Mouse (Mus musculus) left cerebral cortex, adult 11 months (tissue): ENCODE data around the gene Kcnk6.

Experiments
- DNase-seq: peaks from one replicate; pipeline ENCODE4 v3.0.0; 2022; ENCODE audit warnings: low spot score

The Kcnk6 gene

DNA sequence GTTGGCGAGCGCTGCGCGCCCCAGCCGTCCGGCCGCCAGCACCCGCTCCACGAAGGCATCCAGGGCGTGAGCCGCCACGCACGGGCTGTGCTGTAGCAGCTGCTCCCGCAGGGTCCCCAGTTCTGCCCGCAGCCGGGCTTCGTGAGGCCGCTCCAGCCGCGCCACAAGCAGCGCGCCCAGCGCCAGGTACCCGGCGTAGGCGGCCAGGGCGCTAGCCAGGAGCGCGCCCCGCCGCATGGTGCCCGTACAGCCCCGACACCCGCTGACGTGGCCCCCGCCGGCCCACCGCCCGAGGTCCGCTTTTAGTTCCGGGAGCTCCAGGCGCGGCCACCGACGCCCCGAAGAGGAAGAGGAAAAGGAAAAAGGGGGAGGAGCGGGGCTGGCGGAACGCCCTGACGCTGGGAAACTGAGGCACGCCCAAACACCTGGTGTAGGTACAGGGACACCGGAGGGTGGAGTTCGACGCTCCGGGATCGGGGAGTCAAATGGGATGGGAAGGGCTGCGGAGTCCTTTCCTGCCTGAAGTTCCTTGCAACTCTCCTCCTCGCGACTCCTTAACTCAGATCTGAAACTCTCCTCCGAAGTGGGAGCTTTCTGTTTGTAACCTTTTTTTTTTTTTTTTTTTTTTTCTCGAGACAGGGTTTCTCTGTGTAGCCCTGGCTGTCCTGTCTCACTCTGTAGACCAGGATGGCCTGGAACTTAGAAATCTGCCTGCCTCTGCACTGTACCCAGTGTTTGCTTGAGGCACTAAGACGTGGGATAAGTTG lies at the start of gene Kcnk6:
Gene Kcnk6, minus strand, starts transcription at position 269 of the 767 bp plus-strand sequence.
- no peak for DNase-seq

DNA sequence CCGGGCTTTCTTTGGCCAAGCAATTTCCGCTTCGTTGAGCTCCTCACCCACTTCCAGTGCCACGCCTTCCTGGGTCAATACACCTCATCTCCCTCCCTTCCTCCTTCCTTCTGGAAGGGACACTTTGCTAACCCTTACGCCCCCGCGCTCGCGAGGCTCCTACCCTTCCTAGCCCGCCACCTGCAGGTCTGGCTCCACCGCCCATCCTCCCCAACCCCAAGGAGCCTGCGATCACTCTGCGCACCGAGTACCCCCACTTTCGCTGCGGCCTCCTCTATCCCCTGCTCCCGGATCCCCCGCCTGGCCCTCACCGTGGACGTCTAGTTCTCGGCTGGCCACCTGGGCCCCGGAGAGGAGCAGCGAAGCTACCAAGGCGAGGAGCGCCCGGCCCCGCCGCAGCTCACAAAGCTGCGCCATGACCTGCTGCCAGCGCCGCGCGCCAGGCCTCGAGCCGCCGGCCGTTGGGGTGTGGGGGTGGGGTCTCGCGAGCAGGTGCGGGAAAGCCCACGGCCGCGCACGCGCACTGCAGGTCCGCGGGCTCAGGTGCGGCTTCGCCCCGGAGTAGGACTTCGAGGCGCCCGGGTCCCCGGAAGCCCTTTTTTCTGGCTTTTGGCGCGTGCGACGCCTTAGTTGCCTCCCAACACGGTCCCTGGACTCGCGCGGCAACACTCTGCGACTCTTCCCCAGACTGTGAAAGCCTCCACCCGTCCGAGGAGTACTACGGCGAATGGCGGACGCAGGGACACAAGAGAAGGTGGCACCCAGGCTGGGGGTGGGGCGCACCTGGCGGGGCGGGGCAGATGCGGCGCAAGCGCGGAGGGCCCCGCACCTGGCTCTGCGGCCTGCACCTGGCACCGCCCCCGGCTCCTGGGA lies 49.1 kb upstream of the Kcnk6 start, which contains the start of gene Spint2:
Gene Spint2, minus strand, starts transcription at position 712 of the 873 bp plus-strand sequence.
- no peak for DNase-seq

GRCm38 (mm10) chr7:29280801-29281200 lies 48.5 kb upstream of the Kcnk6 start:
- DNase-seq, result no peak

DNA sequence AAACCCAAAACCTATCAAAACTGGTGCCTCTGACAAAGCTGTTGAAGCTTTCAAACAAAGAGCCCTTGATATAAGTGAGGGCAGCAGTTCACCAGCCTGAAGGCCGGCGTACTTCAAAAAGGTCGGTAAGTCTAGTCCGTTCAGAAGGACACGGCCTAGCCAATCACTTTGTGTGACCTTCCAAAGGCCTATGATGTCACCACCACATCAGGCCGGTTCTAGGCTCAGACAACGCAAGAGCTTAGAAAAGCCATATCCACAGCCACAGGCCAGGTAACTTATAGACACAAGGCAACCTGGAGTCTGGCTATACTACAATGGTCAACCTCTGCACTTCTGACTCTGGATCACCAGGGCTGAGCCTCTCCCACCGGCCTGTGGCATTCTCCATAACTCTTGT lies 47.6 kb upstream of the Kcnk6 start:
- DNase-seq, result no peak

- DNase-seq, result no peak
Measured at GRCm38 (mm10) chr7:29279261-29279660, 46.9 kb upstream of the Kcnk6 start.

DNA sequence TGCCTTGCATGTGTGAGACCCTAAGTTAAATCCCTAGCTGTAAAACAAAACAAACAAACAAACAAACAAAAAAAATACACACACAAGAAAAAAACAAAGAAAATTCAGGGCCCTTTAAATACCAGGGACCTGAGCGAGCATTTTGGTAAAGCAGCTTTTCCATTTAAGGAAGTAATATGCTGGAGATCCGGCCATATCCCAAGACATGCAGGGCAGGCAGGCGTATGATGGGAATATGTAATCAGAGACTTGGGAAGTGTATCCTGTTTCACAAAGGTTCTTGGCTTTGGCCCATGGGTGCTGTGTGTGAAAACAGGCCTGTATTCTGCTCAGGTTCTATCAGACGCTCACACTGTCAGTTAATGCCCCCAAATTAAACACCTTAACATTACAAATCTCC lies 45.2 kb upstream of the Kcnk6 start:
- DNase-seq, result no peak

DNA sequence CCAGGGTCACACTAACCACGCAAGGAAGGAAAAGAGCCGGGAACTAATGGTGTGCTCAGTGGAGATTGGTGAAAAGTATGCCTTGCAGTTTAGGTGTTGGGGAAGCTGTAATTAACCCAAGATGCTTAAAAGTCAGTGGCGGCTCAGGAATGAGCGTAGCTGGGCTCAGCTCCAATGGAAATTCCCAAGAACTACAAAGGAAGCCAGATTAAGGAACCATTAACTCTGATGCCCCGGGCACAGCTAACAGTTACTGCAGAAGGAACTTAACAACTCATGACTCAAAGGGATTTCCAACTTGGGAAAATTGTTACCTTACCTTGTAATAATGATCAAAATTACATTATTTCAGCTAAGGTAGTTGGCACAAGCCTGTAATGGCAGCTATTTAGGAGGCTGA lies 44.4 kb upstream of the Kcnk6 start:
- DNase-seq, result no peak

GRCm38 (mm10) chr7:29271687-29272465 lies 39.6 kb upstream of the Kcnk6 start:
- DNase-seq, result no peak

DNA sequence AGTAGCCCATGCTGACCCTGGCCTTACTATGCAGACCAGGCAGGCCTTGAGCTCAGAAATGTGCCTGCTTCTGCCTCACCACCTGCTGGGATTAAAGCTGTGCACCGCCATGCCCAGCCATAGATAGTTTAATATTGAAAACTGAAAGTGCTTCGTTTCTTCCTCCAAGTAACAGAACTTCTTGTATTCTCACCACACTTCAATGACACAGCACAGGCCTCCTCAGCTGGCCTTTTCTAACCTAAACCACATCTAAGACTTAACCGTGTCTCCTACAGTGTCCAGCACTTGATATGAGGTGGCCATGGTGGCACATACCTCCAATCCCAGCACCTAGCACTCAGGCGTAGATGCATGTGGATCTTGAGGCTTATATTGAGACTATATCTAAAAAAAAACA lies 38.1 kb upstream of the Kcnk6 start:
- no peak for DNase-seq

GRCm38 (mm10) chr7:29266931-29267330 lies 34.6 kb upstream of the Kcnk6 start:
- DNase-seq, result no peak

GRCm38 (mm10) chr7:29265636-29266035 lies 33.3 kb upstream of the Kcnk6 start:
- no peak for DNase-seq

DNA sequence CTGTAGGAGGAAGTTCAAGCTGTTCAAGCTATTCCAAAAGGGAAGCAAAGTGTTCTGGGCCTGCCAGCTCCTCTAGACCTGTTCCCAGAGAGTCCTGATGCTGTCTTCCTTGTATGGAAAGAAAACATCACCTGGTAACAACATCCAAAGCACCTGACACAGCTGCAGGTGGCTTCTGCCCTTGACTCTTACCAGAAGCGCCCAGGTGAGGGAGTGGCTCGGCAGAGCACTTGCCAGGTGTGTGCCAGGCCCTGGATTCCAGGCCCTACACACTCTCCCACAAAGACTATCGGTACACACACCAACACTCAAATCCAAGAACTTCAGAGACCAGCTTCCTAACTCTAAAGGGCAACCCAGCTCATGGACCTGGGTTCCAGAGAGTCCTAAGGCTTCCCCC lies 31.5 kb upstream of the Kcnk6 start:
- DNase-seq, result no peak

GRCm38 (mm10) chr7:29262151-29262550 lies 29.8 kb upstream of the Kcnk6 start:
- no peak for DNase-seq

- DNase-seq, result no peak
Measured at GRCm38 (mm10) chr7:29259781-29260730, 27.7 kb upstream of the Kcnk6 start.

DNA sequence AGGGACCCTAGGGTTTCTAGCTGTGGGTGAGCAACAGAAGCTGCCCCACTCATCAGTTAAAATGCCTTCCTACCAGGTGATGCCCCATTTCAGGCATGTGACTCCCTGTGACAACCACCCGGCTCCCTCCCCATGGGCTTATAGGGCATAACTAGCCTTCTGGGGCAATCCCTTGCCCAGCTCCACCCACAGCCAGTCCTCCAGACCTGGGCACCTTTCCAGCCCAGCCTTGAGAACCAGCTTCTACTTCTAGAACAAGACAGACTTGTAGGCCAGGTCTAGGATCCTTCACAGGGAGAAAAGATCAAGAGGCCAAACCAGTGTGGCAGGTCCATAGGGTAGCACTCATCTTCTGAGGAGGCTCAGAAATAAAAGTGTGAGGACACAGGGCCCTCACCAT lies 25.1 kb upstream of the Kcnk6 start:
- no peak for DNase-seq

GRCm38 (mm10) chr7:29255875-29256274 lies 23.6 kb upstream of the Kcnk6 start:
- no peak for DNase-seq

DNA sequence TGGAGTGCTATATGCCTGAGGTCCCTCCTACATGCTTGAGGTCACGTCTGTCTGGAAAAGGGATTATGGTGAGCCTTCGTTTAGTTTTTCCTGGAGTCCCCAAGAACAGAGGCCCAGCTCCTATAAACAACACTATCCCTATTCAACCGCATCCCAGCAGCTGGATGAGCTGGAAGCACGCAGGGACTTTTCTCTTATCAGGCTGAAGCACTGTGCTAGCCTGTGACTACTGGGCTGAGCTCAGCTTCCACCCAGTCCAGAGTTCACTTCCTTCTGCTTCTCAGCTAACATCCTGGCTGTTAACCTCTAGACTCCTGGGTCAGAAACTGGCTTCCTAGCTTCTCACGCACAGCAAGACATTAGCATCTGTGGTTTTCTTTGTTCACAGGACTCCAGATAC lies 21.5 kb upstream of the Kcnk6 start:
- DNase-seq, result no peak

DNA sequence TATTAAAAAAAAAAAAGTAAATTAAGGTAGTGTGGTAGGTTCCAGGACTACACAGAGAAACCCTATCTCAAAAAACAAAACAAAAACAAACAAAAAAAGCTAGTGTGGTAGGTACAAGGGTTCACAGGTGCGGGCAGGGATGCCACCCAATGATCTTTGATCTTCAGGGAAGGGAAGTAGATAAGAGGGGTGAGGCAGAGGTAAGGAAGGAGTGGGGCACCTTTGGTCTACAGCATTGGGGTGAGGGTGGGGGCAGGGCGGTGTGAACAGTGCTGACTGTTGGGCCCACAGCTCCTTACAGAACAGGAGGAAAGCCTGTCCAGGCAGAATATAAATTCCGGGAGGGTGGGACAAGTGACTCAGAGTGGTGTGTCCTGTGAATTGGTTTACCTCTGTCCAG lies 18.9 kb upstream of the Kcnk6 start:
- no peak for DNase-seq

DNA sequence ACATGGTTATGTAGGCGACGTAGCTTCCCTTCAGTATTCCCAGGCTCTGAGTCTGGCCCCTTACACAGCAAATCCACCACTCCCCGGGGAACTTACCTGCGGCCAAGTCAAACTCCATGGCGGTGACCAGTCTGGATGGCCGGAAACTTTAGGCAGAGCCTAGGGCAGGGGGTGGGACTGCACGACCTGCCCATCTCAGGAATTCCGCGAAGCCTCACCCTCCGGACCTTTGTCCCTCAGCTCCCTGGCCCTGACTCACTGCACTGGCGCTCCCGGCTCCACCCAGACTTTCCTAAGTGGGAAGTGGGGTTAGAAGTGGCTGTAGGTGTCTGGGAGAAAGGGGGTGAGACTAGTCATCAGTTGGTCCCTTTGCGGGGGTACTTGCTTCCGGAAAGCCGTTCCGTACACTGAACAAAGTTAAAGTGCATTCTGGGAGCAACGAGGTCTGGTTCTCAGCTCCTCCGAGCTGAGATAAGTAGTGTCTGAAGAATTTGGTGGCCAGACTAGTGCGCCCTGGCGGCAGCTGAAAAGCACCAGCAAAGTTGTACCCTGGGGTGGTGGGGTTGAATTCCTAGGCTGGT lies 16.0 kb upstream of the Kcnk6 start, which contains the start of gene 2200002D01Rik:
Gene 2200002D01Rik, minus strand, starts transcription at position 206 of the 581 bp plus-strand sequence.
- no peak for DNase-seq

DNA sequence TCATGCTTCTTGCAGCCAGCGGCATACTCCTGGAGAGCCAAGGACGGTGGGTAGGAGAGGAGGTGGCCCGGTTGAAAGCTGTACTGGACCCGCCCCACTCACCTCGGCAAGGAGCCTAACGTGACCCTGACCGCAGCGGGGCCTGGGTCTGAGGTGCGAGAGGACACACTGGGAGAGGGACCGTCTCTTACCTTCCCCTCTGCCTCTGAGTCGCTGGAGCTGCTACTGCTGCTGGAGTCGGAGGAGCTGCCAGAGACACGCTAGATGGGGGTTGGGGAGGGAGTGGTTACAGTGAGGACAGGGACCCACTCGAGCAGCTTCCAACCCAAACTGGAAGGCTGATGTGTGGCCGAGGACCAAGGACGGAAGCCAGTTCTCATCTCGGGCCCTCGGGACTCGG lies 15.4 kb upstream of the Kcnk6 start:
- no peak for DNase-seq

- DNase-seq, result no peak
Measured at GRCm38 (mm10) chr7:29247314-29247700, 15.0 kb upstream of the Kcnk6 start.
